8 mouse cellular contexts compared by ENCODE assay signal in genomic region chr7:45061532-45062075, GRCm38 (mm10). TPM values are rescaled to one million over a fixed set of nuclear protein-coding genes. Genes with fewer than 3 reads are reported as not detected.
A peak's percentile ranks its signal among the peaks of the same experiment; 100 is the strongest.
DNase-seq lines count a peak whose midpoint lies in the region; ATAC-seq and TF ChIP-seq lines count a peak whose summit lies in the region.

No protein-coding gene starts in this region.

- DNase-seq in cerebellum, adult 11-12 months, result peak; percentile 68
- DNase-seq in cerebellum, postnatal 14 days, result no peak
- peak; percentile 46 for DNase-seq in G1E (ENCODE audit: low spot score)
- DNase-seq in kidney, postnatal 36 days, result peak; percentile 89 to 91
- no peak for DNase-seq in midbrain, embryonic 10.5 days (ENCODE audit: low spot score)
- no peak for DNase-seq in frontal cortex, postnatal 14 days (ENCODE audit: low spot score in 2 of 2)
- no peak for DNase-seq in left cerebral cortex, adult 18-20 months (ENCODE audit: low spot score in 2 of 2)

- H3K36me3 ChIP-seq in G1E (replicated peaks), result peaks cover 50% of the 10 kb centered on the region
- H3K36me3 ChIP-seq in heart, embryonic 14.5 days (ENCODE audit: control insufficient read depth, insufficient read depth, low read length), result no peaks in the 10 kb centered on the region; the same call in 1 of the 2 replicates
- no peaks in the 10 kb centered on the region for H3K36me3 ChIP-seq in midbrain, embryonic 10.5 days

- H3K27ac ChIP-seq in heart, embryonic 14.5 days (replicated peaks in 1 of 2; ENCODE audit: control insufficient read depth in 1 of 2, insufficient read depth in 1 of 2, low read depth in 2 of 2, low read length in 2 of 2), result peak overlapping the region; percentile 40 to 88; a peak in 3 of 4 replicates
- H3K27ac ChIP-seq in midbrain, embryonic 10.5 days (replicated peaks), result peak overlapping the region; percentile 88

- peak overlapping the region; percentile 68 for H3K4me2 ChIP-seq in heart, embryonic 14.5 days (ENCODE audit: low read length)

- peaks cover 55% of the 10 kb centered on the region for H3K4me1 ChIP-seq in G1E (ENCODE audit: insufficient read depth, low read depth, low read length)
- H3K4me1 ChIP-seq in heart, embryonic 14.5 days (ENCODE audit: control insufficient read depth in 2 of 2, insufficient read depth in 2 of 2, low read length in 2 of 2), result peaks cover 5 to 13% of the 10 kb centered on the region in 2 experiments; a peak in 3 of 4 replicates
- peaks cover 46% of the 10 kb centered on the region for H3K4me1 ChIP-seq in midbrain, embryonic 10.5 days

- peak overlapping the region; percentile 73 for H3K4me3 ChIP-seq in G1E (ENCODE audit: low read depth, low read length)
- H3K4me3 ChIP-seq in heart, embryonic 14.5 days (ENCODE audit: control insufficient read depth in 1 of 2, insufficient read depth in 1 of 2, low read depth in 1 of 2, low read length in 2 of 2), result peak overlapping the region; percentile 11 to 76
- H3K4me3 ChIP-seq in midbrain, embryonic 10.5 days, result peak overlapping the region; percentile 70

- WGBS in heart, embryonic 14.5 days, result 15% methylated on average over 11 of the region's 11 CpGs
- WGBS in midbrain, embryonic 10.5 days, result 20% methylated on average over 11 of the region's 11 CpGs

- H3K9me3 ChIP-seq in G1E (replicated peaks), result no peaks in the 10 kb centered on the region
- no peaks in the 10 kb centered on the region for H3K9me3 ChIP-seq in heart, embryonic 14.5 days (ENCODE audit: control insufficient read depth, low read length)
- no peaks in the 10 kb centered on the region for H3K9me3 ChIP-seq in midbrain, embryonic 10.5 days (replicated peaks)

- H3K27me3 ChIP-seq in G1E (ENCODE audit: insufficient read depth, low read length), result no peaks in the 10 kb centered on the region
- H3K27me3 ChIP-seq in heart, embryonic 14.5 days (ENCODE audit: control insufficient read depth, insufficient read depth, low read length), result no peaks in the 10 kb centered on the region
- H3K27me3 ChIP-seq in midbrain, embryonic 10.5 days (ENCODE audit: low read depth, poor library complexity, severe bottlenecking), result no peaks in the 10 kb centered on the region

- ATAC-seq in G1E (ENCODE audit: extremely low read depth, insufficient number of reproducible peaks, low FRiP score, poor library complexity, severe bottlenecking), result no peak
- no peak for ATAC-seq in heart, embryonic 14.5 days (ENCODE audit: insufficient number of reproducible peaks, insufficient read depth, low FRiP score, low read depth)

- no peak for TF ChIP-seq CTCF in G1E (IDR thresholded peaks at IDR 0.05; ENCODE audit: low read depth, low read length)

- peak overlapping the region; percentile 78 for H3K9ac ChIP-seq in heart, embryonic 14.5 days (ENCODE audit: low read length)

RNA-seq across cellular contexts. Expression of gene Nosip, which starts 0.6 kb away (rescaled TPM):
- total RNA-seq in G1E (2014; fragmentation: Nextera tagmentation) (43.6 and 49.1 TPM in 2 replicates), G1E (2017) (38.9 and 49.4 TPM in 2 replicates)
- polyA plus RNA-seq in G1E (2012), result 104 and 110 TPM in 2 replicates
- polyA plus RNA-seq in heart, embryonic 14.5 days (2014; fragmentation: Nextera tagmentation; extraction: Ambion mirVana), result 48.5 and 53.8 TPM in 2 replicates
- 63.0 and 66.7 TPM in 2 replicates for polyA plus RNA-seq in midbrain, embryonic 10.5 days (2016; fragmentation: Nextera tagmentation; extraction: Ambion mirVana)
- total RNA-seq in left cerebral cortex, adult 18-20 months (2021), result 10 to 100 TPM; 51.9 to 59.7 TPM

RNA-seq across cellular contexts. Expression of gene Prrg2, which starts 0.9 kb away (rescaled TPM):
- total RNA-seq in G1E (2014; fragmentation: Nextera tagmentation) (11.5 and 17.8 TPM in 2 replicates), G1E (2017) (6.8 and 9.5 TPM in 2 replicates)
- 34.7 and 38.8 TPM in 2 replicates for polyA plus RNA-seq in G1E (2012)
- polyA plus RNA-seq in heart, embryonic 14.5 days (2014; fragmentation: Nextera tagmentation; extraction: Ambion mirVana), result 13.4 and 14.5 TPM in 2 replicates
- 17.0 and 17.3 TPM in 2 replicates for polyA plus RNA-seq in midbrain, embryonic 10.5 days (2016; fragmentation: Nextera tagmentation; extraction: Ambion mirVana)
- total RNA-seq in left cerebral cortex, adult 18-20 months (2021), result 1 to 10 TPM; 6.2 to 9.2 TPM

RNA-seq across cellular contexts. Expression of gene Prr12, which starts 8.9 kb away (rescaled TPM):
- 36.7 and 42.4 TPM in 2 replicates for total RNA-seq in G1E (2014; fragmentation: Nextera tagmentation)
- total RNA-seq in G1E (2017), result 1.6 and 2.0 TPM in 2 replicates
- polyA plus RNA-seq in G1E (2012), result 91.6 and 98.4 TPM in 2 replicates
- 6.7 and 8.7 TPM in 2 replicates for polyA plus RNA-seq in heart, embryonic 14.5 days (2014; fragmentation: Nextera tagmentation; extraction: Ambion mirVana)
- polyA plus RNA-seq in midbrain, embryonic 10.5 days (2016; fragmentation: Nextera tagmentation; extraction: Ambion mirVana), result 10.8 and 11.3 TPM in 2 replicates
- total RNA-seq in left cerebral cortex, adult 18-20 months (2021), result 10 to 100 TPM; 63.3 to 67.5 TPM

RNA-seq across cellular contexts. Expression of gene Rcn3, which starts 30.4 kb away (rescaled TPM):
- 0.49 TPM in 1 of 2 replicates, not detected in the other for total RNA-seq in G1E (2014; fragmentation: Nextera tagmentation)
- total RNA-seq in G1E (2017), result not detected in 2 replicates
- 0.31 and 0.33 TPM in 2 replicates for polyA plus RNA-seq in G1E (2012)
- 218 and 262 TPM in 2 replicates for polyA plus RNA-seq in heart, embryonic 14.5 days (2014; fragmentation: Nextera tagmentation; extraction: Ambion mirVana)
- polyA plus RNA-seq in midbrain, embryonic 10.5 days (2016; fragmentation: Nextera tagmentation; extraction: Ambion mirVana), result 122 and 128 TPM in 2 replicates
- 1 to 10 TPM; 5.9 to 6.0 TPM for total RNA-seq in left cerebral cortex, adult 18-20 months (2021)

RNA-seq across cellular contexts. Expression of gene Fcgrt, which starts 42.0 kb away (rescaled TPM):
- not detected in 2 replicates for total RNA-seq in G1E (2014; fragmentation: Nextera tagmentation)
- total RNA-seq in G1E (2017), result not detected in 2 replicates
- not detected in 2 replicates for polyA plus RNA-seq in G1E (2012)
- polyA plus RNA-seq in heart, embryonic 14.5 days (2014; fragmentation: Nextera tagmentation; extraction: Ambion mirVana), result 50.5 and 53.8 TPM in 2 replicates
- 12.0 and 15.3 TPM in 2 replicates for polyA plus RNA-seq in midbrain, embryonic 10.5 days (2016; fragmentation: Nextera tagmentation; extraction: Ambion mirVana)
- 10 to 100 TPM; 19.6 to 20.1 TPM for total RNA-seq in left cerebral cortex, adult 18-20 months (2021)

Comparison
In these comparisons a context has a peak if more than half of its experiments do, and no peak if none do; other contexts are left out.
1. DNase-seq: peak in cerebellum, adult 11-12 months (single experiment), G1E (single experiment) and kidney, postnatal 36 days (2 of 2); none in cerebellum, postnatal 14 days (0 of 2), midbrain, embryonic 10.5 days (single experiment), frontal cortex, postnatal 14 days (0 of 2) and left cerebral cortex, adult 18-20 months (0 of 2).
2. Peak in every context shown above with its lines, with median percentiles within 50 percentile points of each other: H3K4me3 ChIP-seq.